Mouse (Mus musculus): Measurements from ENCODE around the gene Dhh.

The Dhh gene

DNA sequence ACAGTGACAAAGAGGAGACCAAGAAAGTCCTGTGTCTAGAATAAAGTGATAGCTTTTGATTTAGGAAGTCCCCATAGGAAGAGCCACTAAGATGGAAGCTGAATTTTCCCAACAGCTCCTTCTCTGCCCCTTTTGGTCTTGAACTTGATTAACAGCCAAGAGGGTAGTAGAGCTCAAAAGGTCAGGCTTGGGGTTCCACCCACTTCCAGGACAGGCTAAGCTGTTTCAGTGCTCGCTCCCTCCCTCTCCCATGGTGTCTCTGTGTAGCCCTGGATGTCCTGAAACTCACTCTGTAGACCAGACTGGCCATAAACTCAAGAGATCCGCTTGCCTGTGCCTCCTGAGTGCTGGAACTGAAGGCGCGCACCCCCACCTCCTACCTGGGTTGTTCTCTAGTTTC, 17.7 kb upstream of the Dhh start:
- no peak for DNase-seq (ENCODE audit: low spot score in 2 of 2)

DNA sequence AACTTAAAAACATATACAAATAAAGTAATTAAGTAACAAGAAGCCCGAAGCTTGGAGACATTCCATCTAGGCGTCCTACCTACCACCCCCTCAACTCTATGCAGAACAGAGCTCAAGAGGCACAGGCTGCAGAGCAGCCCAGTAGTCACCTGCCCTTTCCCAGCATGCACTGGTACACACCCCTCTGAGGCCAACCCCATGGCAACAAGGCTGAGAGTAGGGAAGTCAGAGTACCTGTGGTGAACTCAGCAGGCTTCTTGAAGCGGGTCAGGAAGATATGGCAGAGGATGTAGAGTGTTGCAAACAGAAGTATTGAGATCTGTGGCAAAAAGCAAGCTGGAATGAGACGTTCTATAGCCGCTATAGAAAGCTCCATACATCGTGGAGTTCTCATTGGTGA, 16.6 kb upstream of the Dhh start:
- no peak for DNase-seq (ENCODE audit: low spot score in 2 of 2)

DNA sequence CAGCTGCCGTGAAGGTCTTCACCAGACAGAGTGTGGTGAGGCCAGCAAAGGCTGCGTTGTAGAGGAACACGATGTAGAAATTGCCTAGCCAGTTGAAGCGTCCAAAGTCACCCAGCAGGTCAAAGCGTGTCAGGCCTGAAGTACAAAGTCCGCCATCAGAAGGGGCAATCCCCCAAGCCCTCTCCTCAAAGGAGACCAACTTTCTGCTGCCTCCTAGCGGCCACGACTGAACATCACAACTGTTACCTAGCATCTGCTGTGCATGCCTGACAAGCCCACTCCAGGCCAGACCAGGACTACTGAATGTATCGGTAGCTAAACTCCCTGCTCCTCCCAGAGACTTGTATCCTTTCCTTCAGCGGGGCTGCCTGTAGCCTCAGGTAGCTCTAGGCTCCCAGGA, 6.4 kb upstream of the Dhh start:
- DNase-seq (ENCODE audit: low spot score in 2 of 2), result no peak

DNA sequence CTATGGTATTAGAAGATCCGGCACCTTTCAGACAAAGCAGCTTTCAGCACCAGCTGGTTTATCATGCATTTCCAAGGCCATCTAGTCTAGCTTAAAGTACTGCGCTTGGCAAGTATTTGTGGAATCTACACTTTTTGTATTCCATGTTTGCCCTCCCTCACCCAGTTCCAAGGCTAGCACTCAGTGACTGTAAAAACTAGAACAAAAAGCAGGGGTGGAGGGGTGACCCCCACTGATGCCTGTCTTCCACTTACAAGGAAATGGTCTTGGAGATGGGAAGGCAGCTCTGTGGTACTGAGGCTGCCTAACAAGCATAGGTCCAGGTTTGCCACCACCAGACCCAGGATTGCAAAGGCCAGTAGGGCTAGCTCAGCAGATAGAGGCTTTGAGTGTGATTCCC, 4.3 kb upstream of the Dhh start:
- no peak for DNase-seq (ENCODE audit: low spot score in 2 of 2)

DNA sequence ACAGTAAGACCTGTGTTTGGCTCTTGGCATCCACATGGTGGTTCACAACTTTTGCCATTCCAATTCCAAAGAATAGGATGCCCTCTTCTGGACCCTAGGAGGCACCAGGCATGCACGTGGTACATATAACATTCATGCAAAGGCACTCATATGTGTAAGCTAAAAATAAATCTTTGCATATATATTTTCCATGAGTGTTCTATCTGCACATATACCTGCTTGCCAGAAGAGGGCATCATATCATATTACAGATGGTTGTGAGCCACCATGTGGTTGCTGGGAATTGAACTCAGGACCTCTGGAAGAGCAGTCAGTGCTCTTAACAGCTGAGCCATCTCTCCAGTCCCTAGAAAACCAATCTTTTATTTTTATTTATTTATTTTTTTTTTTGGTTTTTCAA, 3.2 kb upstream of the Dhh start:
- DNase-seq (ENCODE audit: low spot score in 2 of 2), result no peak

DNA sequence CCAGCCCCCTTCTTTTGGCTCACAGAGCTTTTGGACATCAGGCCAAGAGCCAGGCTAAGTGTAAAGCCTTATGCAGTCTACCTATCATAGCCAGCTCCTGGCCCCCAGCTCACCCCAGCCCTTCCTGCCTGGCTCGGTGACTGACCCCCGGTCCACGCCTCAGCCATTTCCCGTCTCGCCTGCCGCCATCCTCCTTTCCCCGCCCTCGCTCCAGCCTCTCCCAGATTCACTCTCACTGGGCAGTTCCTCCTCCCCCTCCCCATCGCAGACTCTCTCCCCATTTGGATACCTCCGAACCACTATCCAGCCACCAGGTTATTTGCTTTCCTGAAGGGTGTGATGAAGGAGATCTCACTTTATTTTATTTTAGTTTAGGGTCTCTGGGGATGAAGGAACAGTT, 845 bp downstream of the Dhh start:
- no peak for DNase-seq (ENCODE audit: low spot score in 2 of 2)

DNA sequence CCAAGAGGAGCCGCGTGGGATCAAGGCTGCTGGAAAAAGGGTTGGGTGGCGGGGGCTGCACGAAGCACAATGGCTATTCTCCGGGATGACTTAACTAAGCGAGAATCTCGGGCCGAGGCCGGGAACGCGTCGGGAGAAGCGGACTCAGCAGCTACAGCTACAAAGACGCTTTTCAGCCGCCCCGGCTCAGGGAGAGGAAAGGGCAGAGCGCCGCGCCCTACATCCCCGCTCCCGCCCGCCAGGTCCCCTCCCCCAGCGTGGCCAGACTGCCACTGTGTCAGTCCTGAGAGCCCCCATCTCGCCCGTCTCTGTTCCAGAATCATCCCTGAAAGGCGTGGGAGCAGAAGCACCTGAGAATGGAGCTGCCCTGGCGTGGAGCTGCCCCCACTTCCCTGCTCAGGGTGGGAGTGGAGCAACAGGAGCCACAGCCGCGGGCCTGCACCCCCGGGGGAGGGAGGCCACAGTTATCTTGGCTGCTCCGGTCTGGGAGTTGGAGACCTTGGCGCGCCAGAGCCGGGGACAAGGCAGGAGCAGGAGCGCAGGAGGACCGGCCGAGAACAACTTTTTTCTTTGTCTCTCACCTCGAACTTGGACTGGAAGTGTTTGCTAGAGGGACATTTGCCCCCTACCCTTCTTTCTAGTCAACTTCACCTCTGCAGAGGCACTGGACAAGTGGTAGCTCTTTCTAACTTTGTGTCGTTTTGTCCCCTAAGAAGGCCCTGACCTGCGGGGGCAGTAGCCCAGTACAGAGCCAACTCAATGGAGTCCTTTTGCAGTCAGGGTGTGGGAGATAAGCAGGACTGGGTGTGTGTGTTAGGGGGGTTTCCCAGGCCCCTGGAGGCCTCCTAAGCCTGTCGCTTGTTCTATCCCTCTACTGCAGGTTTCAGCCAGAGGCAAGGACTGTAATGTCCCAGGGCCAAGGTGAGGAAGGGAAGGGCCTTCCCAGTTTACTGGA, 2.4 kb downstream of the Dhh start:
- no peak for DNase-seq (ENCODE audit: low spot score in 2 of 2)

DNA sequence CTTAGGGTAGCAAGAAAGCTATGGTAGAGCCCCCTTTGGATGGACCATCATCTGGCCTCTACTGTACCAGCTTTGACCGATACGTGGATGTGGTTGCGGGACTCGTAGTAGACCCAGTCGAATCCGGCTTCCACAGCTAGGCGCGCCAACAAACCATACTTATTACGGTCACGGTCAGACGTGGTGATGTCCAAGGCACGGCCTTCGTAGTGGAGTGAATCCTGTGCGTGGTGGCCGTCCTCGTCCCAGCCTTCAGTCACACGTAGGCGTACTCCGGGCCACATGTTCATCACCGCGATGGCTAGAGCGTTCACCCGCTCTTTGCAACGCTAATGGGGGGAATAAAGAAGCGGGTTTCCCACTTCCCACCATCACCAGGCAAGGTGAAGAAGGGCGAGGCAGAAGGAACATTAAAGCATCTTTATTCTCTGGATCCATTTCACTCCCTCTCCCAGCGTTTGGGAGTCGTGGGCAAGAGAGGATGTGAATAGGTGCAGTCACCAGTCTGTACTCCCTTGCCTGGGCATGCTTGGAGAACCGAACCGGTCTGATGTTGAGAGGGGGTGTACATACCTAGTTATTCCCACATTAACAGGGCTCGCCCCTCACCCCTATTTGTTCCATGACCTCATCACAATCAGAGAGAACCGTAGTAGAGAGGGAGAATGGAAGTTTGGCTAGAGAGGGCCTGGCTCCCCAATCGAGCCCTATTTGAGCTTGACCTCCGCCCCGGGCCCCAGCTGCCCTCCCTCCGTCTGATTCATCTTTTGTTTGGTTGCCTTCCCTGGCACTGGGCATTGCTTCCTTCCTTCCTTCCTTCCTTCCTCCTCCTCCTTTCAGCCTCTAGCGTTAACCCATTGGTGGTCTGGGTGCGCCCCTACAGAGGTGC, 3.4 kb downstream of the Dhh start:
- no peak for DNase-seq (ENCODE audit: low spot score in 2 of 2)

DNA sequence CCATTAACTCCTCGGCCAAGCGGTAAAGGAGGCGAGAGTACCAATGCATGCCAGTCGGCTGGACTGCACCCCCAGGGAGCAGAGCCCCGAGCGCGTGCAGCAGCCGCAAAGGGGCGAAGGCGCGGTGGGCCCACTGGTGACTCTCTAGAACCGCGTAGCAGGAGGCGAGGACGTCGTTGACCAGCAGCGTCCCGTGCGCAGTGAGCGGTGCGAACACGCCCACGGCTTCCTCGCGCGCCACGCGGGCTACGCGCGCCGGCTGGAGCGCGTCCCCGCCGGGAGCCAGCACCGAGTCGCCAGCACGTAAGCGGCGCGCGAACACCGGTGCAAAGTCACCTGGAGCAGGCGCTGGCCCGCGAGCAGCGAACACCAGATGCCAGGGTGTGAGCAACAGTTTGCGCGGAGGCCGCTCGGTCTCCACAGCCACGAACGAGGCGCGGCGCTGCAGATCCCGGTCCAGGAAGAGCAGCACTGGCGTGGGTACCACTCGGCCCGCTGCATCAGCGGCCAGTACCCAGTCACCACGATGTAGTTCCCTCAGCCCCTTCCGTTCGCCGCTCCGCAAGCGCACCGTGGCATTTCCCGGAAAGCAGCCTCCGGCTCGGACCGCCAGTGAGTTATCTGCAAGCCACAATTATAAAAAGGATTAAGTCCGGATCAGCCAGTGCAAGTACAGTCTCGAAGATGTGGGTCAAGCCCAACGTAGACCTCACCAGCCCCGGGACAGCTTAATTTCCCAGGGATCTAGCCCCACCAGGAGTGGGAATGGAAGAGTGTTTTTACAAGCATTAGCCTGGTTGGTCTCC, 4.2 kb downstream of the Dhh start, which contains the start of gene Rhebl1:
Rhebl1 (minus strand) TSS at position 601 of the 806 bp plus-strand sequence.
- DNase-seq (ENCODE audit: low spot score in 2 of 2), result peak in 1 of 2 experiments; percentile 52

DNA sequence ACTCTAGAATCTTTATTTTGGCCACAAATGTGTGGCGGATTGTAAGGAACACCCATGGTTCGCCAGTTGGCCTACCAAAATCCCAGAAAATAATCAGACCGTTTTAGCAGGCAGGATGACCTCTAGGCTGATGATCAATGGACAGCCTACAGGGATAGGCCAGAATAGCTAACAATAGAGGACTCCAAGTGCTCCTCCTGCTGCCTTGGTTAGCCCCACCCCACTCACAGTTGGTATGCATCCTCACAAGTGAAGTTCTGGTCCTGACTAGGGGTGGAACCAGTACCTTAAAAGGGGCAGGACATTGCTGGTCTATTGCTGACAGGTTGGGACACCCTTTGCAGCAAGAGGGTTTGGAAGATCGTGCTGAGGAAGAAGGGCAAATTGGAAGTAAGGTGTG, 5.3 kb downstream of the Dhh start:
- DNase-seq (ENCODE audit: low spot score in 2 of 2), result no peak

DNA sequence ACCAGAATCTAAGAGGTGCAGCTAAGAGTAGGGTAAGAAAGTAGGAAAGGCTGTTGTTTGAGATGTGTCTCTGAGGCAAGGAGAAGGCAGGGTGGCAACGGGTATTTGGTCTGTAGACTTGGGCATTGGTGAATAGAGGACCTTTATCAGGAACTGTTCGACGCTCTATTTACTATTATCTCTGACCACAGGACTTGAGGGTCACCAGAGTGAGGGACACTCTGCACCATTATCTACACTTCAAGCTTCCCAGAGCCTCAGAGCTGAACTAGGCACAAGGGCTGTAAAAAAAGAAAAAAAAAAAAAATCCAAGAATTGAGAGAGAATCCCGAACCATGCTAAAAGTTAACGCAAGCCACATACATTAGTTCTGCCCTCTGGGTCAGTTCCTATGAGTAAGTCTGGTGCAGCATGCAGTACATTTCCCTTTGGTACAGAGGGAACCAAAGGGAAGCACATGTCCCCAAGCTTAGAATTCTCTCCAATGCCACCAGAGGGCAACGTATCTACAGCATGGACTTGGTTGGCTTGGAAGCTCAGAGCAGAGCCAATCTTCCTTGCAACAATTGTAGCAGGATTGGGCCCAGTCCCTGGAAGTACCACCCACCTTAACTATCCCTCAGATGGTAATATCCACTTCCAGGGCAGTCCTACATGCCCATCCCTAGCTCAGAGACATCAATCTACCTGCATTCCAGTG, 6.3 kb downstream of the Dhh start:
- no peak for DNase-seq (ENCODE audit: low spot score in 2 of 2)

DNA sequence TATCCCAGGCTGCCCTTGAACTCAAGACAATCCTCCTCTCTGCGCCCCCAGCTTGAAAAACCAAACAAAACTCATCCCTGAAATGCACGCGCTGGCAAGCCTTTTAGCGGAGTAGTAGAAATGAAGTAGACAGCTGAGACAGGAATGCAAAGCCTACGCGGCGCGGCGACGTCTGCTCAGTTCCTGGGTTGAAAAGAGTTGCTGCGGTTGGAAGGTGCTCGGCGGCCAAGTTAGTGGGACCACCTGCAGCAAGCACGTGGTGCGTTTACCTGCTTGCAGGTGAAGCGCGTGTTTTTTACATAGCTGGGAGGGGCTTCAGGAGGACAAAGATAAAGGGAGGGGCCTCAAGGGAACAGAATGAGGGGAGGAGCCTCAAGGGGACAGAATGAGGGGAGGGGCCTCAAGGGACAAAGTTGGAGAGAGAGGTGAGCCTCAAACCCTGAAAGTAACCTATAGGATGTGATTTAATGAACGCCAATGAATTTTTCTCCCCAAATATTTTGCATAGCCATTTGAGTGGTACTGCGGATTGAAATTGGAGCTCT, 7.1 kb downstream of the Dhh start:
- DNase-seq (ENCODE audit: low spot score in 2 of 2), result no peak

DNA sequence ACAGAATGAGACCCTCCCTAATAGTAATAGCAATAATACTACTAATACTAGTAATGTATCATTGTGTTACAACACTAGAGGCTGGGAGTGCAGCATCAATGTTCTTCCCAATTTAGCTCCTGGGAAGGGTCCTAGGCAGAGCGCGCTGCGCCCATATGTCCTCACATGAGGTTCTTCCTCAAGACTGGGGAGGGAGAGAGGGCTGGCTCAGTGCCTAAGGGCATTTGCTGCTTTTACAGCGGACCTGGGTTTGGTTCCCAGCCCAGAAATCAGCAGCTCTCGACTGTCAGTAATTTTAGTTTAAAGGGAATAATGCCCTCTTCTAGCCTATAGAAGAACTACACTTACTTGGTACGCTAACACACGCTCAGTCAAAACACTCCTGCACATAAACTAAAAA, 10.8 kb downstream of the Dhh start:
- DNase-seq (ENCODE audit: low spot score in 2 of 2), result no peak

DNA sequence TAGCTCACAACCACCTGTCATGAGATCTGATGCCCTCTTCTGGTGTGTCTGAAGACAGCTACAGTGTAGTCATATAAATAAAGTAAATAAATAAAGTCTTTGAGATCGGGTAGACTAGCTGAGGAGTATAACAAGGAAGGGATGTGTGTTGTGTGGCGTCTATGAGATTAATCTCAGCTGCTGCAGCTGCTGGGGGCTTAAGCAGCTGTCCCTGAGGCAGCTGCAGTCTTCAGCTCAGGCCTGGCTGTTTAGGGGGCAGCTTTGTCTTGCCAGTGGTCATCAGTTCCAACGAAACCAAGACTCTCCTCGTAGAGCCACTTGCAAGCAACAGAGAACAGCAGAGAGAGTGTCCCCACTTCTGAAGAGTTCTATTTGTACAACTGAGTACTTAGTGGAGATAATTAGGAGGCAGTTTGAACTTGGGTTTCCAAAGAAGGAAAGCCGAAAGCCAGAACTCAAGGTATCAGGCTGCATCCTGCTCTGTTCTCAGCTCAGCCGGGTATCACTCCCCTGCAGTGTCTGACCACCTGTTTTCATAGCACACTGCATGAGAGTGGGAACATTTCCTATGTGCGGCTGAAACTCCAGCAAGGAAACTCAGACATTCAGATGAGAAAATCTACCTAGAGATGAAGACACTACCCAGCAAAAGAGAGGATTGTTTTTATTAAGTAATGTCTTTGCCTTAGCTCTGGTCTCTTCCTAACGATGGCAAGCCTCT, 11.5 kb downstream of the Dhh start:
- no peak for DNase-seq (ENCODE audit: low spot score in 2 of 2)

DNA sequence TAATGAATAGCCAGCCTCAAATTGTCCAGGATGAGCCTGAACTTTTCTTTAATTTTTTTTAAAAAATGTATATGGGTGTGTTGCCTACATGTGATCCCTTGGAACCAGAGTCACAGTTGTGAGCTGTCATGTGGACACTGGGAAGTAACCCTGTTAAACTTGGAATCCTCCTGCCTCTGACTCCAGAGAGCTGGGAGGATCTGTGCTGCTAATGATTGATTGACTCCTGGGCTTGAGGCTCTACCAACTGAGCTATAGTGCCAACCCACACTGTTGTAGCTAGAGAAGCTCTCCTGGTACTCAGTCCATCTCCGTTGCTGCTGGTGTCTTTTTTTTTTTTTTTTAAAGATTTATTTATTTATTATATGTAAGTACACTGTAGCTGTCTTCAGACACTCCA, 14.2 kb downstream of the Dhh start:
- no peak for DNase-seq (ENCODE audit: low spot score in 2 of 2)

DNA sequence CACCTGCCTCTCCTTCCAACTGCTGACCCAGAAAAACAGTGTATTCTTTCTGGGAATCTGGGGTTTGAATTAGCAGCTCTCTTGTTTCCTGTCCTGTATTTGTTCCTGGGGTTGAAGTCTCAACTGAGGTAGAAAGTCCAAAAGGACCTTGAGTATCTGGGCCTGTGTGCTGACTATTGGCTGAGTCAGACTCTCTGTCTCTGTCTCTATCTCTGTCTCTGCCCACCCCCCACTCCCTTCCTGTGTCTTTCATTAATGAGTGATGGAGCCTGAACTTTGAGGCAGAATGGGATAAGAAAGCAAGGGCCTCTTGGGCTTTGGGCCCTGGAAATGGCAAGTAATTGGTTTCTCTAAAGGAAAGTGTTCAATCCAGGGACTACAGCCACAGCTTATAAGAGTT, 14.7 kb downstream of the Dhh start:
- DNase-seq (ENCODE audit: low spot score in 2 of 2), result no peak

DNA sequence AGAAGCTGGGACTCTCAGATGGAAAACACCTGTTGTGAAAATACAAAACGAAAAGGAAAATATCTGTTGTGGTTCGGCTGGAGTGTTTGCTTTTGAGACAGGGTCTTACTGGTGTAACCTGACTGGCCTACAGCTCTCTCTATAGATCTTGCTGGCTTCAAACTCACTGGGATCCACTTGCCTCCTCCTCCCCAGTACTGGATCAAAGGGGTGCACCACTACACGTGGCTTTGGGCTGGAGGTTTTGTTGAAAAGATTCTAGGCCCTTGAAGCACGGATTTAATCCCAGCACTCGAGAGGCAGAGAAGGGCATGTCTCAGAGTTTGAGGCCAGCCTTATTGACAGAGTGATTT, 16.7 kb downstream of the Dhh start:
- DNase-seq (ENCODE audit: low spot score in 2 of 2), result no peak

DNA sequence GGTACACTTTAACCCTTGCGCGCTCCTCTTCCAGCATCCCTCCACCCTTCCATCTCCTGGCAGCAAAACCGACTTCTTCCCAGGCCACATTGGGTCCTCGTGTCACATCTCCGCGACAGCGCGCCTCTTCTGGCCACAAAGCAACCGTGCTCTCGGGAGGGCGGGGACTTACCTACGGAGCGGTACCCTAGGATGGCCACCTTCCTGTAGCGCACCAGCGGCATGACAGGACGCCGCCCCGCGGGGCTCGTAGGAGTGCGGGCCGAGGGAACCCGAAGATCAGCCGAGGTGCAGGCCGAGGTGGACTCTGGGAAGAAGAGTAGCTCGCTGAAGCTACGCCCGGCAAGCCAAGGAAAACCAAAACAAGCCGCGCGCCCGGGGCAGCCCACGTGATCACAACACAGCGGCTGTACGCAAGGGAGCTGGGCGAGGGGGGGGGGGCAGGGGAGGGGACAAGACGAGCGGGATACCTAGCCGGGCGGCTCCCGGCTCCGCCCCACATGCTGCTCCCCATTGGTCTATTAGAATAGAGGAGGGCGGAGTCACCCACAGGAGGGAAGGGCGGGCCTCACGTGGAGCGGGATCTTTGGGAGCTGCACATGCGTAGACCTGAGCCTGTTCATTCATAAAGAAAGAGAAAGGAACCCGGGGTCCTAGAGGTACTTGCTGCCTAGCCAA, 17.2 kb downstream of the Dhh start:
- DNase-seq (ENCODE audit: low spot score in 2 of 2), result peak; percentile 81 to 86

DNA sequence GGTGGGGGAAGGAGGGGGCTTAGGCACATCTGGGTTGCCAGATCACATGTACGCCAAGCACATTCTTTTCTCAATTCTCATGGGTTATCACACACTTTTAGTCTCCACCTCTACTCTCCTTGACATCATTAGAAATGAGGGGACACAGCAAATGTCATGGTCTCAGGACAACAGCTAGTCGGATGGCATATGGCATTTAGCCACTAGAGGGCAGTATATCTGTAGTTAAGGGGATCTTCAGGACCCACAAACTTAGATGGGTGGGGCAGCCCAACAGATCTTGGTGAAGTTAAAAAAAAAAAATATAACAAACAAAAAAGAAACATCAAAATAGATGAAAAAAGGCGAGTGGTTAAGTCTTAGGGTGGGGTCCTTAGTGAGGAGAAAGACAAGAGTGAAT, 21.0 kb downstream of the Dhh start:
- DNase-seq (ENCODE audit: low spot score in 2 of 2), result no peak
